Mouse (Mus musculus) spleen, postnatal 4 days (tissue): ENCODE results near the gene Ptprg.
"Not testable (repeated sequence)": the region's sequence is repeated elsewhere in the genome, so short reads cannot be mapped to it uniquely, and the experiment has no call there.

Experiments
- DNase-seq, 2 experiments: peaks; one replicate each; pipeline ENCODE4 v3.0.0; 2022; ENCODE audit warnings: low spot score in 2 of 2

The Ptprg gene

GRCm38 (mm10) chr14:11743726-11744125 is 190.4 kb downstream of the Ptprg start:
- no peak for DNase-seq

GRCm38 (mm10) chr14:11752678-11753077 is 199.3 kb downstream of the Ptprg start:
- DNase-seq, result no peak

- DNase-seq, result no peak
Measured at GRCm38 (mm10) chr14:11754656-11755055, 201.3 kb downstream of the Ptprg start.

- DNase-seq, result no peak
Measured at GRCm38 (mm10) chr14:11758185-11758584, 204.9 kb downstream of the Ptprg start.

- DNase-seq, result no peak
Measured at GRCm38 (mm10) chr14:11759356-11759755, 206.0 kb downstream of the Ptprg start.

GRCm38 (mm10) chr14:11762995-11763394 is 209.7 kb downstream of the Ptprg start:
- no peak for DNase-seq

GRCm38 (mm10) chr14:11772736-11773135 is 219.4 kb downstream of the Ptprg start:
- no peak for DNase-seq

- no peak for DNase-seq
Measured at GRCm38 (mm10) chr14:11774476-11775037, 221.2 kb downstream of the Ptprg start.

GRCm38 (mm10) chr14:11775204-11775603 is 221.9 kb downstream of the Ptprg start:
- DNase-seq, result no peak

GRCm38 (mm10) chr14:11775951-11776495 is 222.7 kb downstream of the Ptprg start:
- no peak for DNase-seq

GRCm38 (mm10) chr14:11776566-11776965 is 223.2 kb downstream of the Ptprg start:
- no peak for DNase-seq

- no peak for DNase-seq
Measured at GRCm38 (mm10) chr14:11791190-11791589, 237.9 kb downstream of the Ptprg start.

- no peak for DNase-seq
Measured at GRCm38 (mm10) chr14:11793847-11794246, 240.5 kb downstream of the Ptprg start.

GRCm38 (mm10) chr14:11802355-11803035 is 249.2 kb downstream of the Ptprg start:
- DNase-seq, result no peak

- no peak for DNase-seq
Measured at GRCm38 (mm10) chr14:11806674-11807073, 253.3 kb downstream of the Ptprg start.

GRCm38 (mm10) chr14:11807465-11807864 is 254.1 kb downstream of the Ptprg start:
- DNase-seq, result no peak

- no peak for DNase-seq
Measured at GRCm38 (mm10) chr14:11811142-11811761, 257.9 kb downstream of the Ptprg start.

- DNase-seq, result no peak
Measured at GRCm38 (mm10) chr14:11812291-11812690, 259.0 kb downstream of the Ptprg start.

- not testable (repeated sequence) for DNase-seq
Measured at GRCm38 (mm10) chr14:11814811-11815210, 261.5 kb downstream of the Ptprg start.

GRCm38 (mm10) chr14:11817236-11817635 is 263.9 kb downstream of the Ptprg start:
- DNase-seq, result no peak

GRCm38 (mm10) chr14:11818054-11818453 is 264.7 kb downstream of the Ptprg start:
- DNase-seq, result no peak

- DNase-seq, result no peak
Measured at GRCm38 (mm10) chr14:11818721-11819120, 265.4 kb downstream of the Ptprg start.

GRCm38 (mm10) chr14:11819326-11819725 is 266.0 kb downstream of the Ptprg start:
- no peak for DNase-seq
